Mouse (Mus musculus): ENCODE results near the gene Atg4c. TPM values are rescaled to one million over a fixed set of nuclear protein-coding genes. Genes with fewer than 3 reads are reported as not detected.

Gene Atg4c
- 1.9 and 3.7 TPM in 2 replicates for polyA plus RNA-seq (2012; rRNA removed; ENCODE audit: low replicate concordance)

DNA sequence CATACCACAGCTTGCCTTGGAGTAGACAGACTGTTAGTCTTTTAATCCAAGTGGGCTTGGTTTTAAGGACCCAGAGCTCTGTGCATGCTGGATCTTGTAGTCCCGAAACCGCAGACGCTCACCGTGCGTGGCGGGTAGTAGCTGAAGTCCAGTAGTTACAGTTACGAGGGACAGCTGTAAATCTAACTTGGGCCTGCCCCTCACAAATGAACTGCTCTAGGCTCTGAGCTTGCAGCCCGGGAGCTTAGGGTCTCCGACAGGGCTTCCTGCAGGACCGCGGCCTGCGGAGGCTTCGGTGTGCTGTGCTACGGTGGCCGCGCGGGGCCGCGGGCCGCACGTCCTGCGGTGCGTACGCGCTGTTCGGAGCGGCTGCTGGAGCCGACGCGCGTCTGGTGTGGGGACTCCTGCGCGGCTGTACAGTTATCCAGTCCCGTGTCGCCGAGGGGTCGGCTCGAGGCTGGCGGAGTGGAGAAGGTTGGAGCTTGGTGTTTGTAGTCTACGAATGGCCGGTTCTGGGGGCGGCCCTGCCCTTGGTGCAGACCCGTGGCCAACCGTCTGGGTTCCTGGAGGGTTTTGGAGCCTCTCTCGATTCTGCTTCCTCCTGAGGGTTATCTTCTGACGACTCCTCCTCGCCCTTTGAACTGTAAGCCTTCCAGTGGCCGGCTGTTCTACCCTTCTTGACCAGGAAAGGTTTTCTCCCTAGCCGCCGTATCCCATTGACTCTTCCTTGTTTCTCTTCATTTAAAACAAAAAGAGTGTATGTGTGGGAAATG, at the start of gene Atg4c:
Gene Atg4c, plus strand, starts transcription at position 125 of the 773 bp plus-strand sequence.

Other genes starting within 250 kb of the Atg4c start
- 0.33 and 0.36 TPM in 2 replicates for gene Angptl3, start 163.0 kb upstream of the Atg4c start, polyA plus RNA-seq (2012; rRNA removed; ENCODE audit: low replicate concordance)
- 15.4 and 19.9 TPM in 2 replicates for gene Dock7, start 73.0 kb upstream of the Atg4c start, polyA plus RNA-seq (2012; rRNA removed; ENCODE audit: low replicate concordance)
- gene Gm12689, start 102.0 kb downstream of the Atg4c start, polyA plus RNA-seq (2012; rRNA removed; ENCODE audit: low replicate concordance): 0.25 and 0.52 TPM in 2 replicates

All from mammary gland, adult 2 months (tissue).